Mouse (Mus musculus) kidney, postnatal 0 days (tissue): Measurements from ENCODE around the gene Serpina3g. TPM values are rescaled to one million over a fixed set of nuclear protein-coding genes. Genes with fewer than 3 reads are reported as not detected.

Source experiments
- ATAC-seq: fragments of 200-750 bp; cut with Nextera tagmentation; replicated peaks from 2 replicates; pipeline ENCODE4 v1.8.0; 2017; ENCODE audit warnings: low read depth, moderate number of reproducible peaks, moderate TSS enrichment, moderate library complexity; ENCODE audit not compliant: low FRiP score
- DNase-seq: peaks from one replicate; pipeline ENCODE4 v3.0.0-alpha.2; 2016; ENCODE audit warnings: low spot score
- H3K27ac ChIP-seq: fragments of 300-500 bp; sonication (generic); 2 replicates; pipeline ENCODE4 v1.5.1; 2014; ENCODE audit warnings: mild to moderate bottlenecking
- H3K27me3 ChIP-seq: fragments of 300-500 bp; sonication (generic); 2 replicates; pipeline ENCODE4 v1.6.1; 2014; ENCODE audit warnings: low read length, mixed read lengths; ENCODE audit not compliant: insufficient read depth
- H3K36me3 ChIP-seq: fragments of 300-500 bp; sonication (generic); 2 replicates; pipeline ENCODE4 v1.6.1; 2014; ENCODE audit warnings: low read length, mixed read lengths; ENCODE audit not compliant: insufficient read depth
- H3K4me1 ChIP-seq: fragments of 300-500 bp; sonication (generic); replicated peaks from 2 replicates; pipeline ENCODE4 v1.6.1; 2014; ENCODE audit warnings: antibody characterized with exemption, low read length, mixed read lengths; ENCODE audit not compliant: insufficient read depth
- H3K4me2 ChIP-seq: fragments of 300-500 bp; sonication (generic); 2 replicates; pipeline ENCODE4 v1.6.1; 2014; ENCODE audit warnings: mild to moderate bottlenecking, low read length, moderate library complexity, mixed read lengths
- H3K4me3 ChIP-seq: fragments of 300-500 bp; sonication (generic); replicated peaks from 2 replicates; pipeline ENCODE4 v1.5.1; 2014; ENCODE audit warnings: low read depth, low read length
- H3K9ac ChIP-seq: fragments of 300-500 bp; sonication (generic); 2 replicates; pipeline ENCODE4 v1.6.1; 2014; ENCODE audit warnings: low read depth, low read length
- H3K9me3 ChIP-seq: fragments of 300-500 bp; sonication (generic); replicated peaks from 2 replicates; pipeline ENCODE4 v1.6.1; 2016; ENCODE audit warnings: low read length, inconsistent platforms, mixed read lengths
- CTCF ChIP-seq: IDR thresholded peaks from 2 replicates; pipeline ENCODE4 v1.5.1; 2016; ENCODE audit warnings: antibody characterized with exemption, low read depth, mild to moderate bottlenecking, moderate library complexity
- WGBS: fragments of 180-500 bp; shearing (Covaris S2); extraction: QIAGEN DNeasy Blood & Tissue Kit; methylation state at CpG from one replicate; pipeline ENCODE4 v1.1.7; 2014; 5-methylcytosine and 5-hydroxymethylcytosine counted together
- polyA plus RNA-seq: library from polyadenylated mRNA; unstranded; fragments of >200 nt; fragmentation: Nextera tagmentation; extraction: Ambion mirVana; gene quantifications from 2 replicates; pipeline ENCODE4 v1.2.1, GENCODE M21; 2015

The Serpina3g gene
- polyA plus RNA-seq, 1 experiment from 2014 or later, result 38.8 TPM

DNA sequence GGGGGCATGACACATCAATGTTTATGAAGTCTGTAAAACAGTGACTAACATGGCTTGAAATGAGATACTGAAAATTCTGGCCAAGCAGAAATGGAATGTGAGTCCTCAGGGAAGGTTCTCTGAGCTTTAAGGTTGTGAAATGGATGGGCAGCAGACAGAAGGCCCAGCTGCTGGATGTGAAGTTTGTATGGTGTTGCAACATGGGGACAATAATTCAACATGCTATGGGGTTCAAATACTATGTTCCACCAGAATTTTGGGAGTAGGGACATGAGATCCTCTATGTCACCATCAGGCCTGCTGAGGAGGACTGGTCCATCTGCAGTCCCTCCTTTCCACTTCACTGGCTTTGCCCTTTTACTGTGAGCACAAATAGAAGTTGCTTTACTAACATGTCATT is 7.3 kb downstream of the Serpina3g start:
- Histone ChIP-seq H3K27me3 (no peaks in the 10 kb centered on the region), H3K36me3 (no peaks in the 10 kb centered on the region), H3K4me2 (no peak overlapping the region), H3K4me1 (no peaks in the 10 kb centered on the region), H3K9me3 (no peaks in the 10 kb centered on the region), H3K4me3 (no peak overlapping the region), H3K9ac (no peak overlapping the region), H3K27ac (no peak overlapping the region)
- ATAC-seq (no peak), DNase-seq (no peak)
- no peak for TF ChIP-seq CTCF

DNA sequence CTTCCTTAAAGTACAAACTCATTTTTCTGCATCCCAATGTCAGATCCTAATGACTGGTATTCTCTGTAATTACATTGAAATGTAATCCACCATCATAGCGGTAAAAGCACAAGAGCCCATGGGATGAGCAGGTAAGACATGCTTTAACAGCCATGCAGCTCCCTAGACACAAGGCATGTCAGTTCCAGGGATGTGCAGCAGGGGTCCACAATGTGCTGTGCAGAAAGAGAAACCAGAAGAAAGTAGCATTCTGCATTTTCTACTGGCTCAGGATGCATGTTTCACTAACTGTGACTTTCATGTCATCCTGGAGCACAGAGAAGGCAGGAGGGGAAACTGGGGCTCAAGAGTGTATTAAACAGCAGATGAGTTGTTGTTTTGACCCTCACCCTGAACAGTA is 9.0 kb downstream of the Serpina3g start:
- WGBS, result 73% methylated on average over 1 of the region's 1 CpGs
- DNase-seq, result peak; percentile 63
- peak; percentile 64 for TF ChIP-seq CTCF
- Histone ChIP-seq H3K4me2 (no peak overlapping the region), H3K27ac (no peak overlapping the region), H3K4me3 (no peak overlapping the region), H3K9ac (no peak overlapping the region), H3K4me1 (no peaks in the 10 kb centered on the region), H3K27me3 (no peaks in the 10 kb centered on the region), H3K9me3 (no peaks in the 10 kb centered on the region), H3K36me3 (no peaks in the 10 kb centered on the region)
- no peak for ATAC-seq

DNA sequence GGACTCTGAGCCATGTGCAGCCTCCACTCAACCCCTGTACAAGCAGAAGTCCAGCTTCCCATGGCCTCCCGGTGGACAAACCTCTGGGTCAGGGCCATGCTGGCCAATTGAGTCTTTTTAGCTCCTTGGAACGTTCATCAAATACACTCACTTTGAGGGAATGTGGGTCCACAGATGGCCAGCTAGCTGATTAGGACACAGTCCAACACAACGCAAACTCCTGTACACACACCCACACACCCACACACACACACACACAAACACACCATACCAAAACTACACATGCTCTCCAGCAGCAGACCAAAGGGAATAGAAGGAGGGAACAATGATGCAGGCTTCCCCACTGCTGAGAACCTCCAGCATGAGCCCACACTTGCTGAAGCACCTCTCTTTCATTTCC is 9.6 kb downstream of the Serpina3g start:
- Histone ChIP-seq H3K27ac (no peak overlapping the region), H3K9ac (no peak overlapping the region), H3K4me1 (no peaks in the 10 kb centered on the region), H3K27me3 (no peaks in the 10 kb centered on the region), H3K4me3 (no peak overlapping the region), H3K36me3 (no peaks in the 10 kb centered on the region), H3K9me3 (no peaks in the 10 kb centered on the region), H3K4me2 (no peak overlapping the region)
- no peak for TF ChIP-seq CTCF
- DNase-seq (no peak), ATAC-seq (no peak)
- 57% methylated on average over 3 of the region's 3 CpGs for WGBS

GRCm38 (mm10) chr12:104247553-104248002 is 11.5 kb downstream of the Serpina3g start:
- H3K4me2 ChIP-seq, result no peak overlapping the region
- no peak for ATAC-seq
- no peak overlapping the region for H3K27ac ChIP-seq
- TF ChIP-seq CTCF, result no peak
- H3K9me3 ChIP-seq, result no peaks in the 10 kb centered on the region
- no peaks in the 10 kb centered on the region for H3K27me3 ChIP-seq
- no peak overlapping the region for H3K4me3 ChIP-seq
- H3K9ac ChIP-seq, result no peak overlapping the region
- no peaks in the 10 kb centered on the region for H3K4me1 ChIP-seq
- H3K36me3 ChIP-seq, result no peaks in the 10 kb centered on the region
- DNase-seq, result peak; percentile 64

- Histone ChIP-seq H3K36me3 (no peaks in the 10 kb centered on the region), H3K4me3 (no peak overlapping the region), H3K9ac (no peak overlapping the region), H3K27me3 (no peaks in the 10 kb centered on the region), H3K4me1 (no peaks in the 10 kb centered on the region), H3K4me2 (no peak overlapping the region), H3K27ac (no peak overlapping the region), H3K9me3 (no peaks in the 10 kb centered on the region)
- no peak for TF ChIP-seq CTCF
- 77% methylated on average over 3 of the region's 3 CpGs for WGBS
- no peak for DNase-seq
- ATAC-seq, result no peak
Measured at GRCm38 (mm10) chr12:104248231-104248630, 12.2 kb downstream of the Serpina3g start.

DNA sequence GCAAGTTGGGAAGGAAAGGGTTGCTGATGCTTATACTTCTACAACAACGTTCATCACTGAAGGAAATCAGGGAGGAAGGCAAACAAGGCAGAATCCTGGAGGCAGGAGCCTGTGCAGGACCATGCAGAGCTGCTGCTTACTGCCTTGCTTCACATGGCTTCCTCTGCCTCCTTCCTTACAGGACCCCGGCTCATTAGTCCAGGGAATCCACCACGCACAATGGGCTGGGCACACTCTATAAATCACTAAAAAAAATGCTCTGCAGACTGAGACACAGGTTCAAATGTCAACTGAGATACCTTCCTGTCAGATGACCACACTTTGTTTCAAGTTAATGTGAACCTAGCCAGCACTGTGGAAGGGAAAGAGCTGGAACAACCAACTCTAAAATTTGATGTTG is 25.0 kb downstream of the Serpina3g start:
- Histone ChIP-seq H3K4me3 (no peak overlapping the region), H3K4me2 (no peak overlapping the region), H3K9ac (no peak overlapping the region), H3K9me3 (no peaks in the 10 kb centered on the region), H3K36me3 (no peaks in the 10 kb centered on the region), H3K4me1 (no peaks in the 10 kb centered on the region), H3K27me3 (no peaks in the 10 kb centered on the region), H3K27ac (no peak overlapping the region)
- WGBS, result 8% methylated on average over 3 of the region's 3 CpGs
- DNase-seq, result peak; percentile 63
- ATAC-seq, result peak; percentile 66; the same call in 1 of the 2 replicates
- TF ChIP-seq CTCF, result no peak

GRCm38 (mm10) chr12:104262863-104263262 is 26.8 kb downstream of the Serpina3g start, which contains the start of gene Serpina3i:
TSS of gene Serpina3i (plus strand) at chr12:104263122.
- H3K9me3 ChIP-seq, result no peaks in the 10 kb centered on the region
- no peak within 1 kb of the TSS for H3K27ac ChIP-seq
- peak; percentile 60 for DNase-seq
- H3K27me3 ChIP-seq, result no peaks in the 10 kb centered on the region
- no peak for ATAC-seq
- H3K4me3 ChIP-seq, result no peak within 1 kb of the TSS
- TF ChIP-seq CTCF, result no peak
- H3K9ac ChIP-seq, result no peak within 1 kb of the TSS
- H3K4me2 ChIP-seq, result no peak within 1 kb of the TSS
- H3K36me3 ChIP-seq, result no peaks in the 10 kb centered on the region
- H3K4me1 ChIP-seq, result no peaks in the 10 kb centered on the region
